Mouse (Mus musculus): ENCODE results near the gene Epb41l5. TPM values are rescaled to one million over a fixed set of nuclear protein-coding genes. Genes with fewer than 3 reads are reported as not detected.
A peak's percentile ranks its signal among the peaks of the same experiment; 100 is the strongest.

Gene Epb41l5
- polyA plus RNA-seq, 1 experiment from 2014 or later = 17.7 TPM

DNA sequence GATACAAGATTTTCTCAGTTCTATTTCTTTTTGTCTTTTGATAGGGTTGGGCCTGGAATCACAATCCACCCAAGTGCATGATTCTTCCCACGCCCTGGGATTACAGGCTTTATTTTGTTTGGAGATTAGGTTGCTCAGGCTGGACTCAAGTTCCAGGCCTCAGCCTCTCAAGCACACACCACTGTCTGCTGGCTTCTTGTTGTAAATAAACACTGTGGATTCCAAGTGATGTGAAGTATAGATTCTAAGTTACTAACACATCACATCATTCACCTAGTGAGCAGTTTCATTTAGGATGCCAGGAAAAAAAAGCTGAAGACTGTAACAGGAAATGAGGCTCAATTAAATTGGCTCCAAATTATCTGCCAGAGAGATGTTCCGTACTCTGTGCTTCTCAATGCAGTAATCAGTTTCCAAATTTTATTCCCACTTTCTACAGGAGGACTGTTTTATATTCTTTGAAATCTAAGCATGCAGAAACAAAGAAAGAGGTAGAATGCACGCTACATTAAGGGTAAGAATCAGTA lies 51.8 kb downstream of the Epb41l5 start:
- Histone ChIP-seq H3K27me3 (no peaks in the 10 kb centered on the region), H3K4me3 (replicated peaks) (no peak overlapping the region), H3K9me3 (replicated peaks) (no peaks in the 10 kb centered on the region), H3K4me1 (replicated peaks) (no peaks in the 10 kb centered on the region), H3K27ac (replicated peaks) (no peak overlapping the region), H3K9ac (no peak overlapping the region), H3K4me2 (no peak overlapping the region), H3K36me3 (replicated peaks) (0 out of 2 replicates have a peak, but pooled peaks cover 8% of the 10 kb centered on the region)
- no peak for ATAC-seq (ENCODE audit: insufficient read depth)
- WGBS (ENCODE audit: insufficient replicate concordance) = 64% methylated on average over 3 of the region's 3 CpGs

GRCm38 (mm10) chr1:119590041-119590440 lies 58.8 kb downstream of the Epb41l5 start:
- no peak for ATAC-seq (ENCODE audit: insufficient read depth)
- 0 out of 2 replicates have a peak, but pooled peaks cover 6% of the 10 kb centered on the region for H3K4me1 ChIP-seq (replicated peaks)
- H3K4me2 ChIP-seq = no peak overlapping the region
- no peak overlapping the region for H3K9ac ChIP-seq
- no peak overlapping the region for H3K27ac ChIP-seq (replicated peaks)
- no peaks in the 10 kb centered on the region for H3K36me3 ChIP-seq (replicated peaks)
- 79% methylated on average over 2 of the region's 2 CpGs for WGBS (ENCODE audit: insufficient replicate concordance)
- no peaks in the 10 kb centered on the region for H3K9me3 ChIP-seq (replicated peaks)
- no peak overlapping the region for H3K4me3 ChIP-seq (replicated peaks)
- H3K27me3 ChIP-seq = no peaks in the 10 kb centered on the region

- 60% methylated on average over 2 of the region's 2 CpGs for WGBS (ENCODE audit: insufficient replicate concordance)
- no peak for ATAC-seq (ENCODE audit: insufficient read depth)
These were observed 63.8 kb downstream of the Epb41l5 start for GRCm38 (mm10) chr1:119584974-119585373.

GRCm38 (mm10) chr1:119570134-119570533 lies 78.7 kb downstream of the Epb41l5 start:
- Histone ChIP-seq H3K27ac (replicated peaks) (no peak overlapping the region), H3K27me3 (no peaks in the 10 kb centered on the region), H3K4me2 (peak overlapping the region; percentile 42; the same call in 1 of the 2 replicates), H3K4me1 (replicated peaks) (peaks cover 28% of the 10 kb centered on the region), H3K36me3 (replicated peaks) (no peaks in the 10 kb centered on the region), H3K4me3 (replicated peaks) (no peak overlapping the region), H3K9ac (no peak overlapping the region), H3K9me3 (replicated peaks) (no peaks in the 10 kb centered on the region)
- 16% methylated on average over 1 of the region's 1 CpGs for WGBS (ENCODE audit: insufficient replicate concordance)
- ATAC-seq (ENCODE audit: insufficient read depth) = peak; percentile 77

More at GRCm38 (mm10) chr1:119584974-119585373, 63.8 kb downstream of the Epb41l5 start:
- Histone ChIP-seq H3K4me1 (replicated peaks) (0 out of 2 replicates have a peak, but pooled peaks cover 6% of the 10 kb centered on the region), H3K9ac (no peak overlapping the region), H3K4me3 (replicated peaks) (no peak overlapping the region), H3K36me3 (replicated peaks) (no peaks in the 10 kb centered on the region), H3K4me2 (no peak overlapping the region), H3K27me3 (no peaks in the 10 kb centered on the region), H3K27ac (replicated peaks) (no peak overlapping the region), H3K9me3 (replicated peaks) (no peaks in the 10 kb centered on the region)

GRCm38 (mm10) chr1:119565531-119565930 lies 83.3 kb downstream of the Epb41l5 start:
- Histone ChIP-seq H3K36me3 (replicated peaks) (no peaks in the 10 kb centered on the region), H3K4me3 (replicated peaks) (no peak overlapping the region), H3K4me1 (replicated peaks) (peaks cover 18% of the 10 kb centered on the region), H3K9me3 (replicated peaks) (no peaks in the 10 kb centered on the region), H3K27me3 (no peaks in the 10 kb centered on the region), H3K9ac (no peak overlapping the region), H3K4me2 (no peak overlapping the region), H3K27ac (replicated peaks) (0 out of 2 replicates have a peak overlapping the region, but pooled peaks have one; percentile 2)
- WGBS (ENCODE audit: insufficient replicate concordance) = 73% methylated on average over 4 of the region's 4 CpGs
- peak; percentile 55 for ATAC-seq (ENCODE audit: insufficient read depth)

DNA sequence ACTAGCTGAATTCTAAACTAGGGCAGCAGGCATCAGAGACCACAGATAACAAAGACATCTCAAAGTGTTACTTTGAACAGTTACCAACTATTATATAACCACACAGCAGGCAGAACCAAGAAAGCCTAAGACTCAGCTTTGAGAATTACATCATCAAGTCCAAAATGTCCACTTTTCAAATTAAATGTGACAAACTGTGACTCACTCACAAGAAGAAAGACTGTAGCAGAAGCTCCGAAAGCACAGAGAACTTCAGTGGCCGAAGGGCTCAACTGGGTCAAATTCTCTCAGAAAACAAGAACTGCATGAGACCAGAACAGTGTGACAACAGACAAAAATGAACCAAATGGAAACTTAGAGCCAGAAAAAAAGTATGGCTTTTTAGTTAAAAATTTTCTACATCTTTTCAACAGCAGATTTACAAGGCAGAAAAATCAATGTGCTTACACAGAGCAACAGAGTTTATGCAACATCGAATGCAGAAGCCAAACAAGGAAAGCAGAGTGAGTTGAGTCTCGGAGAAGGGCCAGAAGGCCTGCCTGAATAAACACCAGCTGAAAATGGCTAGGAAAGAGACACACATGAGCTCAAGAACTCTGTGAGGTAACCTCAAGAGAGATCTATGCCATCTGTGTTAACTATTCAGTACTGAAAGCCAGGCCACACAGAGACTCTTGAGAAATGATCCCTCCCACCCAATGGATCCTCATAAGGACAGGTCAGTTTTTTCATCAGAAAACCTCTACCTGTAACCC lies 91.0 kb downstream of the Epb41l5 start:
- no peak overlapping the region for H3K4me2 ChIP-seq
- H3K27ac ChIP-seq (replicated peaks) = peak overlapping the region; percentile 41; the same call in 1 of the 2 replicates
- peaks cover 8% of the 10 kb centered on the region; the same call in 1 of the 2 replicates for H3K4me1 ChIP-seq (replicated peaks)
- no peak overlapping the region for H3K9ac ChIP-seq
- no peak; the same call in 1 of the 2 replicates for ATAC-seq (ENCODE audit: insufficient read depth)
- H3K27me3 ChIP-seq = no peaks in the 10 kb centered on the region
- no peaks in the 10 kb centered on the region for H3K9me3 ChIP-seq (replicated peaks)
- 72% methylated on average over 4 of the region's 4 CpGs for WGBS (ENCODE audit: insufficient replicate concordance)
- no peak overlapping the region for H3K4me3 ChIP-seq (replicated peaks)
- no peaks in the 10 kb centered on the region for H3K36me3 ChIP-seq (replicated peaks)

DNA sequence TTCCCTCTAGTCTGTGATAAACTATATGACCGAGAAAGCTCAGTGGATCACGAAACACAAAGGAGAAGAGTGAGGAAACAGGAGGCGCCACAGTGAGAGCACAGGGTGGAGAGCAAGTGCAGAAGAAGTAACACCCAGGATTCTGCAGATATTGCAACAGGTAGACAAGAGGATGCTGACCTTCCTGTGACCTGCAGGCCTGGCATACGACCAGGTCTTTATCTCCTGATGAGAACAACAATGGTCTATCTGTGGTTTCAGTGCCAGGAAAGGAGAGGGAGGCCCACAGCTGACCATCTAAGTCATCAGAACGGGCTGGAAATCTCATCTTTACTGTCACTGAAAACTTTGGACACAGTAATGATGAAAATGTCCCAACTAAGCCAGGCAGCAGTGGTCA lies 93.1 kb downstream of the Epb41l5 start:
- Histone ChIP-seq H3K27ac (replicated peaks) (no peak overlapping the region), H3K27me3 (no peaks in the 10 kb centered on the region), H3K4me1 (replicated peaks) (peaks cover 8% of the 10 kb centered on the region; the same call in 1 of the 2 replicates), H3K4me3 (replicated peaks) (no peak overlapping the region), H3K9me3 (replicated peaks) (no peaks in the 10 kb centered on the region), H3K4me2 (no peak overlapping the region), H3K9ac (no peak overlapping the region), H3K36me3 (replicated peaks) (no peaks in the 10 kb centered on the region)
- 51% methylated on average over 5 of the region's 5 CpGs for WGBS (ENCODE audit: insufficient replicate concordance)
- ATAC-seq (ENCODE audit: insufficient read depth) = no peak

DNA sequence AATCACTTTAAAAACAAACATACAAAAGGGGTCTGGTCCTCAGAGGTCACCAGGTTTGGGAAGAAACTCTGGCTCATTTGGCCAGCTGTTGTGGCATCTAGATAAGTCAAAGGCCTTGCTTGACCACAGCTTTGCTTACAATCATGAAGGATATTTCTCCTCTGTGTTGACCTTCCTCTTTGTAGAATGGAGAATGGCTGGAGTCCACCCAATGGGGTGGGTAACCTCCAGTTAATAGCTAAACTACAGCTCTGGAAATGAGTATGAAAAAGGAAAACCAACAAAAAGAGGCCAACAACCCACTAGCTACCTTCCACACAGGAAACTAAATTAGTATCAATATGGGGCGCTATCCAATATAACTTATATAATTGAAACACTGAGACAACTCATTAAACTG lies 97.1 kb downstream of the Epb41l5 start:
- H3K4me2 ChIP-seq = no peak overlapping the region
- peaks cover 5% of the 10 kb centered on the region; the same call in 1 of the 2 replicates for H3K4me1 ChIP-seq (replicated peaks)
- no peaks in the 10 kb centered on the region for H3K27me3 ChIP-seq
- H3K9ac ChIP-seq = no peak overlapping the region
- no peak overlapping the region for H3K27ac ChIP-seq (replicated peaks)
- ATAC-seq (ENCODE audit: insufficient read depth) = no peak
- H3K4me3 ChIP-seq (replicated peaks) = no peak overlapping the region
- no peaks in the 10 kb centered on the region for H3K9me3 ChIP-seq (replicated peaks)
- no peaks in the 10 kb centered on the region for H3K36me3 ChIP-seq (replicated peaks)
- 83% methylated on average over 1 of the region's 1 CpGs for WGBS (ENCODE audit: insufficient replicate concordance)

DNA sequence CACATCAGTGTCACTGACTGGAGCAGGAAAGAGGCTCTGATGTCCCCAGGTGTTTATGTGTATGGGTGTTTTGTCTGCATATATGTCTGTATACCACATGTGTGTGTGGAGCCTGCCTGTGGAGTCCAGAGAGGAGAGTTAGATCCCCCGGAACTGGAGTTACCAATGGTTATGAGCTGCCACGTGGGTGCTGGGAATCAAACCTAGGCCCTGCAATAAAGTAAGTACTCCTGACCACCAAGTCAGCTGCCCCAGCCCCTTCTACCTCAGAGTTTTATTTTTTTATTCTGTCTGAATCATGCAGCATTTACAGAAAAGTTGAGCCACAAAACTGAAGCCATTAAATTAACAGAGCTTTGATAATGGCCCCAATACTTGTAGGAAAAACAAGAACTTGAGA lies 98.7 kb downstream of the Epb41l5 start:
- Histone ChIP-seq H3K27me3 (no peaks in the 10 kb centered on the region), H3K4me1 (replicated peaks) (peaks cover 5% of the 10 kb centered on the region; the same call in 1 of the 2 replicates), H3K36me3 (replicated peaks) (no peaks in the 10 kb centered on the region), H3K4me2 (no peak overlapping the region), H3K9ac (no peak overlapping the region), H3K27ac (replicated peaks) (no peak overlapping the region), H3K4me3 (replicated peaks) (no peak overlapping the region), H3K9me3 (replicated peaks) (no peaks in the 10 kb centered on the region)
- no peak for ATAC-seq (ENCODE audit: insufficient read depth)
- 64% methylated on average over 2 of the region's 2 CpGs for WGBS (ENCODE audit: insufficient replicate concordance)

- Histone ChIP-seq H3K9me3 (replicated peaks) (no peaks in the 10 kb centered on the region), H3K9ac (no peak overlapping the region), H3K27me3 (no peaks in the 10 kb centered on the region), H3K36me3 (replicated peaks) (no peaks in the 10 kb centered on the region), H3K27ac (replicated peaks) (no peak overlapping the region), H3K4me2 (no peak overlapping the region), H3K4me1 (replicated peaks) (peaks cover 12% of the 10 kb centered on the region; the same call in 1 of the 2 replicates), H3K4me3 (replicated peaks) (no peak overlapping the region)
- 72% methylated on average over 7 of the region's 7 CpGs for WGBS (ENCODE audit: insufficient replicate concordance)
- no peak for ATAC-seq (ENCODE audit: insufficient read depth)
These were observed 99.5 kb downstream of the Epb41l5 start for GRCm38 (mm10) chr1:119549327-119549689.

- Histone ChIP-seq H3K4me1 (replicated peaks) (peaks cover 14% of the 10 kb centered on the region), H3K9me3 (replicated peaks) (no peaks in the 10 kb centered on the region), H3K4me3 (replicated peaks) (no peak overlapping the region), H3K4me2 (no peak overlapping the region), H3K36me3 (replicated peaks) (no peaks in the 10 kb centered on the region), H3K9ac (no peak overlapping the region), H3K27me3 (no peaks in the 10 kb centered on the region), H3K27ac (replicated peaks) (no peak overlapping the region)
- 56% methylated on average over 7 of the region's 7 CpGs for whole genome bisulfite sequencing (ENCODE audit: insufficient replicate concordance)
- no peak for ATAC-seq (ENCODE audit: insufficient read depth)
These were observed 100.0 kb downstream of the Epb41l5 start for GRCm38 (mm10) chr1:119548668-119549326.

Data from liver, embryonic 15.5 days (tissue).